8 mouse cellular contexts compared by ENCODE assay signal in genomic region chr11:97186947-97187763, GRCm38 (mm10). TPM values are rescaled to one million over a fixed set of nuclear protein-coding genes. Genes with fewer than 3 reads are reported as not detected.
A peak's percentile ranks its signal among the peaks of the same experiment; 100 is the strongest.
DNase-seq lines count a peak whose midpoint lies in the region; ATAC-seq and TF ChIP-seq lines count a peak whose summit lies in the region.

No protein-coding gene starts in this region.

- TF ChIP-seq POLR2A in brain, embryonic 14.5 days (IDR thresholded peaks at IDR 0.05; ENCODE audit: borderline replicate concordance, extremely low read depth, insufficient read depth, insufficient read length, poor library complexity, severe bottlenecking) = peak; percentile 65

- no peaks in the 10 kb centered on the region for H3K9me3 ChIP-seq in erythroblast, embryonic 14.5 days (ENCODE audit: control insufficient read depth, low read length)
- no peaks in the 10 kb centered on the region for H3K9me3 ChIP-seq in heart, embryonic 12.5 days (replicated peaks)
- no peaks in the 10 kb centered on the region for H3K9me3 ChIP-seq in kidney, postnatal 0 days (replicated peaks; ENCODE audit: low read length)
- no peaks in the 10 kb centered on the region for H3K9me3 ChIP-seq in liver, embryonic 11.5 days (ENCODE audit: control insufficient read depth, low read length)
- no peaks in the 10 kb centered on the region for H3K9me3 ChIP-seq in stomach, embryonic 14.5 days (ENCODE audit: control insufficient read depth, low read depth, low read length)

- H3K79me2 ChIP-seq in C2C12 (ENCODE audit: control insufficient read depth, insufficient read depth) = peaks cover 81% of the 10 kb centered on the region

- H3K4me1 ChIP-seq in erythroblast, embryonic 14.5 days (ENCODE audit: control insufficient read depth) = peaks cover 64% of the 10 kb centered on the region
- peaks cover 24% of the 10 kb centered on the region for H3K4me1 ChIP-seq in heart, embryonic 12.5 days (replicated peaks)
- 0 out of 2 replicates have a peak, but pooled peaks cover 2% of the 10 kb centered on the region for H3K4me1 ChIP-seq in kidney, postnatal 0 days (replicated peaks; ENCODE audit: insufficient read depth, low read length)
- peaks cover 23% of the 10 kb centered on the region for H3K4me1 ChIP-seq in liver, embryonic 11.5 days (replicated peaks; ENCODE audit: control insufficient read depth, insufficient read depth, low read length)
- H3K4me1 ChIP-seq in stomach, embryonic 14.5 days (ENCODE audit: control insufficient read depth, insufficient read depth, low read length) = peaks cover 19% of the 10 kb centered on the region

- H3K79me3 ChIP-seq in C2C12 (ENCODE audit: low read depth) = peaks cover 59% of the 10 kb centered on the region

- H3K9ac ChIP-seq in heart, embryonic 12.5 days = peak overlapping the region; percentile 93
- peak overlapping the region; percentile 86 for H3K9ac ChIP-seq in kidney, postnatal 0 days (ENCODE audit: low read depth, low read length)
- peak overlapping the region; percentile 97 for H3K9ac ChIP-seq in liver, embryonic 11.5 days (ENCODE audit: low read depth, low read length)
- H3K9ac ChIP-seq in stomach, embryonic 14.5 days (replicated peaks; ENCODE audit: low read depth, low read length) = peak overlapping the region; percentile 96

- peak; percentile 83 for ATAC-seq in heart, embryonic 12.5 days (ENCODE audit: insufficient number of reproducible peaks, low FRiP score)
- ATAC-seq in kidney, postnatal 0 days (replicated peaks; ENCODE audit: low FRiP score, low read depth) = peak; percentile 74
- peak; percentile 76 for ATAC-seq in liver, embryonic 11.5 days (replicated peaks; ENCODE audit: low FRiP score)
- peak; percentile 70 for ATAC-seq in stomach, embryonic 14.5 days (ENCODE audit: insufficient number of reproducible peaks, insufficient read depth, low FRiP score, low read depth)

- peak overlapping the region; percentile 88 for H3K4me2 ChIP-seq in heart, embryonic 12.5 days
- H3K4me2 ChIP-seq in kidney, postnatal 0 days (ENCODE audit: low read length) = peak overlapping the region; percentile 66
- H3K4me2 ChIP-seq in liver, embryonic 11.5 days = peak overlapping the region; percentile 74
- peak overlapping the region; percentile 72 for H3K4me2 ChIP-seq in stomach, embryonic 14.5 days (replicated peaks; ENCODE audit: low read depth, low read length)

- peak; percentile 99 for DNase-seq in brain, embryonic 14.5 days (ENCODE audit: low read depth)
- DNase-seq in kidney, postnatal 0 days (ENCODE audit: low spot score) = peak; percentile 98
- DNase-seq in liver, embryonic 11.5 days (ENCODE audit: low spot score) = peak; percentile 97
- peak; percentile 93 for DNase-seq in naive thymus-derived CD4-positive, alpha-beta T cell, adult 2 months (ENCODE audit: low read depth)

- peaks cover 51% of the 10 kb centered on the region for H3K36me3 ChIP-seq in C2C12 (ENCODE audit: control insufficient read depth, insufficient read depth)
- H3K36me3 ChIP-seq in erythroblast, embryonic 14.5 days (ENCODE audit: control insufficient read depth) = peaks cover 68% of the 10 kb centered on the region
- peaks cover 34% of the 10 kb centered on the region for H3K36me3 ChIP-seq in heart, embryonic 12.5 days
- peaks cover 29% of the 10 kb centered on the region for H3K36me3 ChIP-seq in kidney, postnatal 0 days (ENCODE audit: insufficient read depth, low read length)
- peaks cover 19% of the 10 kb centered on the region for H3K36me3 ChIP-seq in liver, embryonic 11.5 days (ENCODE audit: control insufficient read depth, insufficient read depth, low read length)
- H3K36me3 ChIP-seq in stomach, embryonic 14.5 days (ENCODE audit: control insufficient read depth, insufficient read depth, low read length) = peaks cover 33% of the 10 kb centered on the region

- H3ac ChIP-seq in C2C12 (ENCODE audit: control insufficient read depth, insufficient read length, low read depth) = peak overlapping the region; percentile 91

- WGBS in heart, embryonic 12.5 days = 1% methylated on average over 59 of the region's 74 CpGs
- 0% methylated on average over 56 of the region's 74 CpGs for WGBS in kidney, postnatal 0 days
- WGBS in liver, embryonic 11.5 days = 1% methylated on average over 74 of the region's 74 CpGs
- 1% methylated on average over 59 of the region's 74 CpGs for whole genome bisulfite sequencing in stomach, embryonic 14.5 days

- peak overlapping the region; percentile 85 for H3K4me3 ChIP-seq in C2C12 (ENCODE audit: insufficient read depth, poor library complexity, severe bottlenecking)
- H3K4me3 ChIP-seq in erythroblast, embryonic 14.5 days (replicated peaks) = peak overlapping the region; percentile 91
- H3K4me3 ChIP-seq in heart, embryonic 12.5 days = peak overlapping the region; percentile 76
- H3K4me3 ChIP-seq in kidney, postnatal 0 days (replicated peaks; ENCODE audit: low read depth, low read length) = peak overlapping the region; percentile 92
- H3K4me3 ChIP-seq in liver, embryonic 11.5 days (ENCODE audit: low read depth, low read length) = peak overlapping the region; percentile 93
- H3K4me3 ChIP-seq in stomach, embryonic 14.5 days (ENCODE audit: low read depth, low read length) = peak overlapping the region; percentile 86

- H3K27me3 ChIP-seq in C2C12 (ENCODE audit: control insufficient read depth, insufficient read depth, insufficient read length) = no peaks in the 10 kb centered on the region
- H3K27me3 ChIP-seq in erythroblast, embryonic 14.5 days (ENCODE audit: control insufficient read depth) = no peaks in the 10 kb centered on the region
- no peaks in the 10 kb centered on the region for H3K27me3 ChIP-seq in heart, embryonic 12.5 days (replicated peaks)
- no peaks in the 10 kb centered on the region for H3K27me3 ChIP-seq in kidney, postnatal 0 days (ENCODE audit: insufficient read depth, low read length)
- no peaks in the 10 kb centered on the region for H3K27me3 ChIP-seq in liver, embryonic 11.5 days (replicated peaks; ENCODE audit: control insufficient read depth, insufficient read depth, low read length)
- H3K27me3 ChIP-seq in stomach, embryonic 14.5 days (ENCODE audit: control insufficient read depth, insufficient read depth, low read length) = no peaks in the 10 kb centered on the region

- H3K27ac ChIP-seq in heart, embryonic 12.5 days (ENCODE audit: poor library complexity, severe bottlenecking) = peak overlapping the region; percentile 97
- H3K27ac ChIP-seq in kidney, postnatal 0 days = peak overlapping the region; percentile 96
- peak overlapping the region; percentile 99 for H3K27ac ChIP-seq in liver, embryonic 11.5 days (ENCODE audit: low read depth, low read length)
- peak overlapping the region; percentile 97 for H3K27ac ChIP-seq in stomach, embryonic 14.5 days (ENCODE audit: low read length)

- TF ChIP-seq CTCF in C2C12 (IDR thresholded peaks at IDR 0.05; ENCODE audit: control insufficient read depth, insufficient read depth, insufficient read length) = no peak
- TF ChIP-seq CTCF in brain, embryonic 14.5 days (IDR thresholded peaks at IDR 0.05; ENCODE audit: borderline replicate concordance, extremely low read depth, insufficient read depth, insufficient read length) = no peak
- peak; percentile 31 for TF ChIP-seq CTCF in kidney, postnatal 0 days (IDR thresholded peaks at IDR 0.05; ENCODE audit: low read depth)

TF ChIP-seq in C2C12, 6 proteins besides CTCF, POLR2A, EP300 and RAD21:
- TF ChIP-seq MAX (IDR thresholded peaks at IDR 0.05) = peak; percentile 96
- TF ChIP-seq FOSL1 (IDR thresholded peaks at IDR 0.05; ENCODE audit: insufficient read depth, low read length, poor library complexity, severe bottlenecking) = no peak
- TF ChIP-seq USF1 (IDR thresholded peaks at IDR 0.05; ENCODE audit: low read depth) = no peak
- no peak for TF ChIP-seq MYOD1 (IDR thresholded peaks at IDR 0.05; ENCODE audit: control insufficient read depth, insufficient read length, low read depth)
- no peak for TF ChIP-seq CEBPB (IDR thresholded peaks at IDR 0.05; ENCODE audit: low read depth)
- TF ChIP-seq MYOG (IDR thresholded peaks at IDR 0.05; ENCODE audit: control insufficient read depth, extremely low read depth, insufficient read length) = no peak

RNA-seq across cellular contexts. Expression of gene Kpnb1, which starts 0.5 kb away (rescaled TPM):
- 180 TPM for polyA plus RNA-seq in C2C12 (2012; fragmentation: generic; extraction: Trizol)
- polyA plus RNA-seq in brain, embryonic 14.5 days (2012; rRNA removed) = 106 and 129 TPM in 2 replicates
- polyA plus RNA-seq in erythroblast, embryonic 14.5 days (2012) = 2.4 and 2.5 TPM in 2 replicates
- polyA plus RNA-seq in heart, embryonic 12.5 days (2016; fragmentation: Nextera tagmentation; extraction: Ambion mirVana) = 41.7 and 45.4 TPM in 2 replicates
- polyA plus RNA-seq in kidney, postnatal 0 days (2015; fragmentation: Nextera tagmentation; extraction: Ambion mirVana) = 34.0 and 35.8 TPM in 2 replicates
- 78.9 and 84.4 TPM in 2 replicates for polyA plus RNA-seq in liver, embryonic 11.5 days (2014; fragmentation: Nextera tagmentation; extraction: Ambion mirVana)
- polyA plus RNA-seq in stomach, embryonic 14.5 days (2014; fragmentation: Nextera tagmentation; extraction: Ambion mirVana) = 65.1 and 67.7 TPM in 2 replicates

RNA-seq across cellular contexts. Expression of gene Tbkbp1, which starts 35.9 kb away (rescaled TPM):
- 0.46 TPM for polyA plus RNA-seq in C2C12 (2012; fragmentation: generic; extraction: Trizol)
- polyA plus RNA-seq in brain, embryonic 14.5 days (2012; rRNA removed) = 55.6 and 65.1 TPM in 2 replicates
- 0.12 and 0.15 TPM in 2 replicates for polyA plus RNA-seq in erythroblast, embryonic 14.5 days (2012)
- 10.6 and 12.6 TPM in 2 replicates for polyA plus RNA-seq in heart, embryonic 12.5 days (2016; fragmentation: Nextera tagmentation; extraction: Ambion mirVana)
- 4.6 and 5.5 TPM in 2 replicates for polyA plus RNA-seq in kidney, postnatal 0 days (2015; fragmentation: Nextera tagmentation; extraction: Ambion mirVana)
- polyA plus RNA-seq in liver, embryonic 11.5 days (2014; fragmentation: Nextera tagmentation; extraction: Ambion mirVana) = 5.4 and 5.5 TPM in 2 replicates
- polyA plus RNA-seq in stomach, embryonic 14.5 days (2014; fragmentation: Nextera tagmentation; extraction: Ambion mirVana) = 3.7 TPM in 2 replicates

Comparison
In these comparisons a context has a peak if more than half of its experiments do, and no peak if none do; other contexts are left out.
1. Peak in every context shown above with its lines: DNase-seq, ATAC-seq, H3K4me3 ChIP-seq and H3K27ac ChIP-seq.
2. RNA of gene Kpnb1, which starts 0.5 kb away (polyA plus RNA-seq): 180 TPM in C2C12 (single experiment), 106 to 129 TPM in brain, embryonic 14.5 days, 78.9 to 84.4 TPM in liver, embryonic 11.5 days, 65.1 to 67.7 TPM in stomach, embryonic 14.5 days, 41.7 to 45.4 TPM in heart, embryonic 12.5 days and 34.0 to 35.8 TPM in kidney, postnatal 0 days; 2.4 to 2.5 TPM in erythroblast, embryonic 14.5 days; every median in the first group is over 10 times any median in the second.